In genomic region chr8:47811221-47811620, GRCm38 (mm10) we compare ENCODE assay signal across 31 mouse cellular contexts. TPM values are rescaled to one million over a fixed set of nuclear protein-coding genes. Genes with fewer than 3 reads are reported as not detected.
DNase-seq lines count a peak whose midpoint lies in the region; ATAC-seq and TF ChIP-seq lines count a peak whose summit lies in the region.
"Had no signal": no experiment of that assay in that cellular context is flagged by ENCODE, and none has a peak within 500 bp of the region (broad histone marks: within the 10 kb centered on the region; RNA-seq: fewer than 3 reads in every experiment).

No protein-coding gene starts in this region.

- TF ChIP-seq CTCF in stomach, postnatal 0 days (IDR thresholded peaks at IDR 0.05; ENCODE audit: low read depth), result no peak
- no peak for TF ChIP-seq CTCF in cerebellum, adult 2 months (IDR thresholded peaks at IDR 0.05; ENCODE audit: borderline replicate concordance, insufficient read depth, low read depth, low read length)

- H3K9ac ChIP-seq in kidney, embryonic 14.5 days (ENCODE audit: low read depth, low read length), result no peak overlapping the region
- H3K9ac ChIP-seq in stomach, embryonic 14.5 days (replicated peaks; ENCODE audit: low read depth, low read length), result no peak overlapping the region
- H3K9ac ChIP-seq in stomach, postnatal 0 days (ENCODE audit: low read length), result no peak overlapping the region
- H3K9ac ChIP-seq in limb, embryonic 12.5 days (replicated peaks), result no peak overlapping the region
- H3K9ac ChIP-seq: hindbrain, embryonic 15.5 days; limb, embryonic 15.5 days; liver, embryonic 13.5 days; midbrain, embryonic 15.5 days had no signal

- no peak for TF ChIP-seq POLR2A in cerebellum, adult 2 months (IDR thresholded peaks at IDR 0.05; ENCODE audit: borderline replicate concordance, insufficient read depth, low read length)

- H3K36me3 ChIP-seq in kidney, embryonic 14.5 days (ENCODE audit: control insufficient read depth, insufficient read depth, low read length), result no peaks in the 10 kb centered on the region
- no peaks in the 10 kb centered on the region for H3K36me3 ChIP-seq in stomach, embryonic 14.5 days (ENCODE audit: control insufficient read depth, insufficient read depth, low read length)
- no peaks in the 10 kb centered on the region for H3K36me3 ChIP-seq in stomach, postnatal 0 days (ENCODE audit: control insufficient read depth, insufficient read depth, low read length)
- no peaks in the 10 kb centered on the region for H3K36me3 ChIP-seq in limb, embryonic 12.5 days
- H3K36me3 ChIP-seq: G1E; hindbrain, embryonic 15.5 days; limb, embryonic 15.5 days; liver, embryonic 13.5 days; midbrain, embryonic 10.5 days; midbrain, embryonic 15.5 days had no signal

- H3K27ac ChIP-seq in kidney, embryonic 14.5 days (ENCODE audit: low read depth, low read length), result peak overlapping the region; percentile 7; the same call in 1 of the 2 replicates
- H3K27ac ChIP-seq in stomach, embryonic 14.5 days (ENCODE audit: low read length), result no peak overlapping the region
- no peak overlapping the region for H3K27ac ChIP-seq in stomach, postnatal 0 days (replicated peaks)
- H3K27ac ChIP-seq in limb, embryonic 12.5 days, result peak overlapping the region; percentile 19; the same call in 1 of the 2 replicates
- no peak overlapping the region for H3K27ac ChIP-seq in cerebellum, adult 2 months (ENCODE audit: insufficient read depth, low read length)
- H3K27ac ChIP-seq: hindbrain, embryonic 15.5 days; limb, embryonic 15.5 days; liver, embryonic 13.5 days; midbrain, embryonic 10.5 days; midbrain, embryonic 15.5 days had no signal

- no peak overlapping the region for H3K4me2 ChIP-seq in kidney, embryonic 14.5 days (replicated peaks; ENCODE audit: low read depth, low read length)
- no peak overlapping the region for H3K4me2 ChIP-seq in stomach, embryonic 14.5 days (replicated peaks; ENCODE audit: low read depth, low read length)
- no peak overlapping the region for H3K4me2 ChIP-seq in stomach, postnatal 0 days (replicated peaks; ENCODE audit: low read depth)
- no peak overlapping the region for H3K4me2 ChIP-seq in limb, embryonic 12.5 days
- H3K4me2 ChIP-seq: heart, embryonic 11.5 days; hindbrain, embryonic 15.5 days; limb, embryonic 15.5 days; liver, embryonic 13.5 days; midbrain, embryonic 15.5 days had no signal

- no peak for TF ChIP-seq EP300 in stomach, postnatal 0 days (optimal IDR thresholded peaks at IDR 0.05)

- H3K9me3 ChIP-seq in kidney, embryonic 14.5 days (ENCODE audit: control insufficient read depth, low read length), result no peaks in the 10 kb centered on the region
- H3K9me3 ChIP-seq in stomach, embryonic 14.5 days (ENCODE audit: control insufficient read depth, low read depth, low read length), result no peaks in the 10 kb centered on the region
- no peaks in the 10 kb centered on the region for H3K9me3 ChIP-seq in stomach, postnatal 0 days (ENCODE audit: control insufficient read depth, low read length)
- H3K9me3 ChIP-seq in limb, embryonic 12.5 days, result no peaks in the 10 kb centered on the region
- H3K9me3 ChIP-seq: G1E; hindbrain, embryonic 15.5 days; limb, embryonic 15.5 days; liver, embryonic 13.5 days; midbrain, embryonic 10.5 days; midbrain, embryonic 15.5 days had no signal

- peaks cover 4% of the 10 kb centered on the region; the same call in 1 of the 2 replicates for H3K4me1 ChIP-seq in kidney, embryonic 14.5 days (ENCODE audit: control insufficient read depth, insufficient read depth, low read length)
- H3K4me1 ChIP-seq in stomach, embryonic 14.5 days (ENCODE audit: control insufficient read depth, insufficient read depth, low read length), result no peaks in the 10 kb centered on the region
- no peaks in the 10 kb centered on the region for H3K4me1 ChIP-seq in stomach, postnatal 0 days (replicated peaks; ENCODE audit: control insufficient read depth, insufficient read depth)
- 0 out of 2 replicates have a peak, but pooled peaks cover 2% of the 10 kb centered on the region for H3K4me1 ChIP-seq in limb, embryonic 12.5 days (replicated peaks)
- H3K4me1 ChIP-seq in cerebellum, adult 2 months (ENCODE audit: control insufficient read depth, insufficient read depth, low read length), result no peaks in the 10 kb centered on the region; the same call in 1 of the 2 replicates
- H3K4me1 ChIP-seq: hindbrain, embryonic 15.5 days; liver, embryonic 13.5 days; midbrain, embryonic 10.5 days; midbrain, embryonic 15.5 days had no signal

- no peaks in the 10 kb centered on the region for H3K27me3 ChIP-seq in kidney, embryonic 14.5 days (ENCODE audit: control insufficient read depth, insufficient read depth, low read length)
- H3K27me3 ChIP-seq in stomach, embryonic 14.5 days (ENCODE audit: control insufficient read depth, insufficient read depth, low read length), result no peaks in the 10 kb centered on the region
- no peaks in the 10 kb centered on the region for H3K27me3 ChIP-seq in stomach, postnatal 0 days (ENCODE audit: control insufficient read depth, insufficient read depth, low read length)
- H3K27me3 ChIP-seq in limb, embryonic 12.5 days, result no peaks in the 10 kb centered on the region; the same call in 1 of the 2 replicates
- H3K27me3 ChIP-seq in cerebellum, adult 2 months (ENCODE audit: control insufficient read depth, insufficient read depth, low read length), result no peaks in the 10 kb centered on the region
- H3K27me3 ChIP-seq: hindbrain, embryonic 15.5 days; limb, embryonic 15.5 days; liver, embryonic 13.5 days; midbrain, embryonic 15.5 days; Patski had no signal

- WGBS in kidney, embryonic 14.5 days, result 72% methylated on average over 12 of the region's 12 CpGs
- WGBS in stomach, embryonic 14.5 days, result 80% methylated on average over 12 of the region's 12 CpGs
- 83% methylated on average over 12 of the region's 12 CpGs for WGBS in stomach, postnatal 0 days
- WGBS in limb, embryonic 12.5 days, result 79% methylated on average over 12 of the region's 12 CpGs
- WGBS in cerebellum, adult 2 months, result 79% methylated on average over 12 of the region's 12 CpGs

- ATAC-seq in kidney, embryonic 14.5 days (ENCODE audit: low FRiP score, low TSS enrichment), result peak; percentile 57; the same call in 1 of the 2 replicates
- ATAC-seq in stomach, embryonic 14.5 days (ENCODE audit: insufficient number of reproducible peaks, insufficient read depth, low FRiP score, low read depth), result peak; percentile 28; the same call in 1 of the 2 replicates
- no peak for ATAC-seq in stomach, postnatal 0 days (ENCODE audit: low FRiP score, low TSS enrichment)
- ATAC-seq in limb, embryonic 12.5 days (ENCODE audit: insufficient number of reproducible peaks, insufficient read depth, low FRiP score, low TSS enrichment, low read depth), result no peak
- ATAC-seq: inflammation-experienced regulatory T-cells, adult 6 months; midbrain, embryonic 15.5 days; Patski had no signal

- peak; percentile 42 for DNase-seq in embryo, embryonic 11 days
- no peak for DNase-seq in embryo, embryonic 10 days (ENCODE audit: low spot score)
- no peak for DNase-seq in kidney, adult 11 months
- no peak for DNase-seq in stomach, postnatal 0 days (ENCODE audit: low spot score)
- DNase-seq in cerebellum, adult 2 months, result no peak
- DNase-seq: adrenal gland, postnatal 14 days; cerebellum, adult 11-12 months; cerebellum, postnatal 10 days; gastrocnemius, postnatal 25 days; kidney, adult 18-20 months; kidney, postnatal 14 days; liver, embryonic 13.5 days; lung, adult 18-20 months; lung, postnatal 10 days; right cerebral cortex, postnatal 4 days; thymus, postnatal 25 days had no signal

- no peak overlapping the region for H3K4me3 ChIP-seq in kidney, embryonic 14.5 days (ENCODE audit: low read length)
- H3K4me3 ChIP-seq in stomach, embryonic 14.5 days (ENCODE audit: low read depth, low read length), result no peak overlapping the region
- no peak overlapping the region for H3K4me3 ChIP-seq in stomach, postnatal 0 days (ENCODE audit: low read depth, low read length)
- no peak overlapping the region for H3K4me3 ChIP-seq in limb, embryonic 12.5 days (replicated peaks)
- no peak overlapping the region for H3K4me3 ChIP-seq in cerebellum, adult 2 months (replicated peaks; ENCODE audit: insufficient read depth, low read depth, low read length)
- H3K4me3 ChIP-seq: hindbrain, embryonic 15.5 days; limb, embryonic 15.5 days; liver, embryonic 13.5 days; midbrain, embryonic 10.5 days; midbrain, embryonic 15.5 days had no signal

RNA-seq across cellular contexts. Expression of gene Cldn24, which starts 10.7 kb away (rescaled TPM):
- polyA plus RNA-seq in kidney, embryonic 14.5 days (2014; fragmentation: Nextera tagmentation; extraction: Ambion mirVana), result not detected in 2 replicates
- not detected in 2 replicates for polyA plus RNA-seq in stomach, embryonic 14.5 days (2014; fragmentation: Nextera tagmentation; extraction: Ambion mirVana)
- polyA plus RNA-seq in stomach, postnatal 0 days (2015; fragmentation: Nextera tagmentation; extraction: Ambion mirVana), result not detected in 2 replicates
- not detected in 2 replicates for polyA plus RNA-seq in limb, embryonic 12.5 days (2016; fragmentation: Nextera tagmentation; extraction: Ambion mirVana)
- polyA plus RNA-seq in cerebellum, adult 2 months (2012; rRNA removed), result not detected in 2 replicates
- polyA plus RNA-seq: C2C12; embryonic facial prominence, embryonic 11.5 days; G1E; heart, embryonic 11.5 days; heart, embryonic 16.5 days; hindbrain, embryonic 15.5 days; inflammation-experienced regulatory T-cells, adult 6 months; limb, embryonic 15.5 days; liver, embryonic 13.5 days; midbrain, embryonic 10.5 days; midbrain, embryonic 15.5 days; neural tube, embryonic 11.5 days had no signal

RNA-seq across cellular contexts. Expression of gene Cldn22, which starts 13.1 kb away (rescaled TPM):
- polyA plus RNA-seq in kidney, embryonic 14.5 days (2014; fragmentation: Nextera tagmentation; extraction: Ambion mirVana), result not detected in 2 replicates
- polyA plus RNA-seq in stomach, embryonic 14.5 days (2014; fragmentation: Nextera tagmentation; extraction: Ambion mirVana), result not detected in 2 replicates
- not detected in 2 replicates for polyA plus RNA-seq in stomach, postnatal 0 days (2015; fragmentation: Nextera tagmentation; extraction: Ambion mirVana)
- polyA plus RNA-seq in limb, embryonic 12.5 days (2016; fragmentation: Nextera tagmentation; extraction: Ambion mirVana), result not detected in 2 replicates
- 0.11 and 0.22 TPM in 2 replicates for polyA plus RNA-seq in cerebellum, adult 2 months (2012; rRNA removed)
- polyA plus RNA-seq: C2C12; embryonic facial prominence, embryonic 11.5 days; G1E; heart, embryonic 11.5 days; heart, embryonic 16.5 days; hindbrain, embryonic 15.5 days; inflammation-experienced regulatory T-cells, adult 6 months; limb, embryonic 15.5 days; liver, embryonic 13.5 days; midbrain, embryonic 10.5 days; midbrain, embryonic 15.5 days; neural tube, embryonic 11.5 days; Patski had no signal

Comparison
In these comparisons a context has a peak if more than half of its experiments do, and no peak if none do; other contexts are left out.
1. ATAC-seq: peak in kidney, embryonic 14.5 days (single experiment) and stomach, embryonic 14.5 days (single experiment); none in stomach, postnatal 0 days (single experiment) and limb, embryonic 12.5 days (single experiment).
2. H3K27ac ChIP-seq: peak in kidney, embryonic 14.5 days (single experiment) and limb, embryonic 12.5 days (single experiment); none in stomach, embryonic 14.5 days (single experiment), stomach, postnatal 0 days (single experiment) and cerebellum, adult 2 months (single experiment).